Mouse (Mus musculus) ES-E14 (cell line): ENCODE results near the gene Gtf2f1.

ENCODE experiments used
- CHD2 ChIP-seq: IDR thresholded peaks from 2 replicates; pipeline ENCODE4 v1.6.1; 2014; ENCODE audit warnings: mild to moderate bottlenecking, low read depth, low read length, inconsistent platforms
- HCFC1 ChIP-seq: IDR thresholded peaks from 2 replicates; pipeline ENCODE4 v1.6.1; 2012; ENCODE audit warnings: low read length, inconsistent platforms, borderline replicate concordance; ENCODE audit not compliant: insufficient read depth
- MAFK ChIP-seq: IDR thresholded peaks from 2 replicates; pipeline ENCODE4 v1.6.1; 2014; ENCODE audit warnings: mild to moderate bottlenecking, low read depth, low read length, inconsistent platforms; ENCODE audit not compliant: insufficient read depth
- ZC3H11A ChIP-seq: IDR thresholded peaks from 2 replicates; pipeline ENCODE4 v1.6.1; 2012; ENCODE audit warnings: low read depth, mild to moderate bottlenecking, inconsistent platforms, low read length, borderline replicate concordance
- ZNF384 ChIP-seq: IDR thresholded peaks from 2 replicates; pipeline ENCODE4 v1.6.1; 2012; ENCODE audit warnings: low read depth, low read length, inconsistent platforms

- TF ChIP-seq MAFK, result no peak
- no peak for TF ChIP-seq CHD2
- TF ChIP-seq HCFC1, result no peak
- TF ChIP-seq ZC3H11A, result no peak
- no peak for TF ChIP-seq ZNF384
Measured at GRCm38 (mm10) chr17:56962642-56963405, 48.3 kb downstream of the Gtf2f1 start.
